In genomic region chr3:89321183-89322130, GRCm38 (mm10) we compare ENCODE assay signal across 8 mouse cellular contexts. TPM values are rescaled to one million over a fixed set of nuclear protein-coding genes. Genes with fewer than 3 reads are reported as not detected.
DNase-seq lines count a peak whose midpoint lies in the region; ATAC-seq and TF ChIP-seq lines count a peak whose summit lies in the region.

No protein-coding gene starts in this region.

- H3K4me3 ChIP-seq in heart, embryonic 13.5 days, result peak overlapping the region; percentile 70
- peak overlapping the region; percentile 51 for H3K4me3 ChIP-seq in hindbrain, embryonic 14.5 days (replicated peaks; ENCODE audit: low read length)
- peak overlapping the region; percentile 56 for H3K4me3 ChIP-seq in stomach, postnatal 0 days (ENCODE audit: low read depth, low read length)

- WGBS in heart, embryonic 13.5 days, result under 1% methylated on average over 64 of the region's 66 CpGs
- under 1% methylated on average over 60 of the region's 66 CpGs for WGBS in hindbrain, embryonic 14.5 days
- WGBS in stomach, postnatal 0 days, result 1% methylated on average over 64 of the region's 66 CpGs

- no peak overlapping the region for H3K27ac ChIP-seq in heart, embryonic 13.5 days (replicated peaks)
- peak overlapping the region; percentile 95 for H3K27ac ChIP-seq in hindbrain, embryonic 14.5 days
- no peak overlapping the region; the same call in 1 of the 2 replicates for H3K27ac ChIP-seq in stomach, postnatal 0 days (replicated peaks)

- TF ChIP-seq CTCF in stomach, postnatal 0 days (IDR thresholded peaks at IDR 0.05; ENCODE audit: low read depth), result no peak

- H3K27me3 ChIP-seq in heart, embryonic 13.5 days (replicated peaks), result peaks cover 77% of the 10 kb centered on the region
- peaks cover 12% of the 10 kb centered on the region; the same call in 1 of the 2 replicates for H3K27me3 ChIP-seq in hindbrain, embryonic 14.5 days (ENCODE audit: control insufficient read depth, insufficient read depth, low read length)
- no peaks in the 10 kb centered on the region for H3K27me3 ChIP-seq in stomach, postnatal 0 days (ENCODE audit: control insufficient read depth, insufficient read depth, low read length)

- peaks cover 40% of the 10 kb centered on the region for H3K4me1 ChIP-seq in heart, embryonic 13.5 days
- peaks cover 20% of the 10 kb centered on the region for H3K4me1 ChIP-seq in hindbrain, embryonic 14.5 days (replicated peaks; ENCODE audit: control insufficient read depth, insufficient read depth, low read length)
- H3K4me1 ChIP-seq in stomach, postnatal 0 days (replicated peaks; ENCODE audit: control insufficient read depth, insufficient read depth), result peaks cover 13% of the 10 kb centered on the region

- no peak for TF ChIP-seq EP300 in stomach, postnatal 0 days (optimal IDR thresholded peaks at IDR 0.05)

- no peak for DNase-seq in heart, postnatal 10 days
- DNase-seq in CD4-positive, CD25-positive, alpha-beta regulatory T cell, adult 2 months (ENCODE audit: low read depth, low spot score), result peak; percentile 63
- peak; percentile 50 for DNase-seq in embryo, embryonic 10.5 days (ENCODE audit: low spot score)
- DNase-seq in hindbrain, embryonic 14.5 days (ENCODE audit: low spot score), result no peak
- peak; percentile 61 for DNase-seq in mesoderm, embryonic 11.5 days (ENCODE audit: low read depth, low spot score)
- DNase-seq in stomach, postnatal 0 days (ENCODE audit: low spot score), result peak; percentile 42
- DNase-seq in layer of hippocampus, postnatal 14 days (ENCODE audit: low spot score in 2 of 2), result no peak

- ATAC-seq in heart, embryonic 13.5 days (ENCODE audit: extremely low read depth, insufficient number of reproducible peaks, low FRiP score, low TSS enrichment), result no peak
- peak; percentile 17 for ATAC-seq in hindbrain, embryonic 14.5 days (ENCODE audit: low FRiP score)
- ATAC-seq in stomach, postnatal 0 days (ENCODE audit: low FRiP score, low TSS enrichment), result no peak

- no peaks in the 10 kb centered on the region for H3K9me3 ChIP-seq in heart, embryonic 13.5 days
- H3K9me3 ChIP-seq in hindbrain, embryonic 14.5 days (ENCODE audit: control insufficient read depth, low read length), result no peaks in the 10 kb centered on the region
- no peaks in the 10 kb centered on the region for H3K9me3 ChIP-seq in stomach, postnatal 0 days (ENCODE audit: control insufficient read depth, low read length)

- intact Hi-C loops in heart, postnatal 10 days (cut with DNase I), result no loop called here

- no peaks in the 10 kb centered on the region for H3K36me3 ChIP-seq in heart, embryonic 13.5 days
- H3K36me3 ChIP-seq in hindbrain, embryonic 14.5 days (replicated peaks; ENCODE audit: control insufficient read depth, insufficient read depth), result no peaks in the 10 kb centered on the region
- H3K36me3 ChIP-seq in stomach, postnatal 0 days (ENCODE audit: control insufficient read depth, insufficient read depth, low read length), result no peaks in the 10 kb centered on the region

- H3K4me2 ChIP-seq in heart, embryonic 13.5 days, result peak overlapping the region; percentile 99
- peak overlapping the region; percentile 78 for H3K4me2 ChIP-seq in hindbrain, embryonic 14.5 days (replicated peaks)
- peak overlapping the region; percentile 99 for H3K4me2 ChIP-seq in stomach, postnatal 0 days (replicated peaks; ENCODE audit: low read depth)

- peak overlapping the region; percentile 80 for H3K9ac ChIP-seq in heart, embryonic 13.5 days
- peak overlapping the region; percentile 96 for H3K9ac ChIP-seq in hindbrain, embryonic 14.5 days
- peak overlapping the region; percentile 47 for H3K9ac ChIP-seq in stomach, postnatal 0 days (ENCODE audit: low read length)

RNA-seq across cellular contexts. Expression of gene Efna3, which starts 1.3 kb away (rescaled TPM):
- polyA plus RNA-seq in heart, embryonic 13.5 days (2015; fragmentation: Nextera tagmentation; extraction: Ambion mirVana), result 1.8 and 1.9 TPM in 2 replicates
- under 1 TPM in 1 of 2 experiments, not detected in 1; 0.17 TPM for total RNA-seq in heart, postnatal 10 days (2021)
- polyA plus RNA-seq in hindbrain, embryonic 14.5 days (2014; fragmentation: Nextera tagmentation; extraction: Ambion mirVana), result 62.5 and 70.3 TPM in 2 replicates
- 25.8 and 29.2 TPM in 2 replicates for polyA plus RNA-seq in stomach, postnatal 0 days (2015; fragmentation: Nextera tagmentation; extraction: Ambion mirVana)
- total RNA-seq in layer of hippocampus, postnatal 14 days (2021), result 10 to 100 TPM; 57.8 to 62.7 TPM

RNA-seq across cellular contexts. Expression of gene Efna4, which starts 16.4 kb away (rescaled TPM):
- polyA plus RNA-seq in heart, embryonic 13.5 days (2015; fragmentation: Nextera tagmentation; extraction: Ambion mirVana), result 9.9 and 10.2 TPM in 2 replicates
- 1 to 10 TPM; 1.9 to 2.2 TPM for total RNA-seq in heart, postnatal 10 days (2021)
- 4.4 and 4.9 TPM in 2 replicates for polyA plus RNA-seq in hindbrain, embryonic 14.5 days (2014; fragmentation: Nextera tagmentation; extraction: Ambion mirVana)
- polyA plus RNA-seq in stomach, postnatal 0 days (2015; fragmentation: Nextera tagmentation; extraction: Ambion mirVana), result 8.9 and 11.7 TPM in 2 replicates
- 1 to 10 TPM; 1.0 to 1.8 TPM for total RNA-seq in layer of hippocampus, postnatal 14 days (2021)

RNA-seq across cellular contexts. Expression of gene Adam15, which starts 28.3 kb away (rescaled TPM):
- 58.3 and 58.9 TPM in 2 replicates for polyA plus RNA-seq in heart, embryonic 13.5 days (2015; fragmentation: Nextera tagmentation; extraction: Ambion mirVana)
- total RNA-seq in heart, postnatal 10 days (2021), result 100 to 1,000 TPM; 101 to 118 TPM
- 40.8 and 44.0 TPM in 2 replicates for polyA plus RNA-seq in hindbrain, embryonic 14.5 days (2014; fragmentation: Nextera tagmentation; extraction: Ambion mirVana)
- 43.0 and 44.8 TPM in 2 replicates for polyA plus RNA-seq in stomach, postnatal 0 days (2015; fragmentation: Nextera tagmentation; extraction: Ambion mirVana)
- 100 to 1,000 TPM; 114 to 115 TPM for total RNA-seq in layer of hippocampus, postnatal 14 days (2021)

RNA-seq across cellular contexts. Expression of gene Dcst2, which starts 40.3 kb away (rescaled TPM):
- 0.08 TPM in 1 of 2 replicates, not detected in the other for polyA plus RNA-seq in heart, embryonic 13.5 days (2015; fragmentation: Nextera tagmentation; extraction: Ambion mirVana)
- under 1 TPM in 1 of 2 experiments, not detected in 1; 0.26 TPM for total RNA-seq in heart, postnatal 10 days (2021)
- 0.12 and 0.21 TPM in 2 replicates for polyA plus RNA-seq in hindbrain, embryonic 14.5 days (2014; fragmentation: Nextera tagmentation; extraction: Ambion mirVana)
- 0.33 and 0.41 TPM in 2 replicates for polyA plus RNA-seq in stomach, postnatal 0 days (2015; fragmentation: Nextera tagmentation; extraction: Ambion mirVana)
- under 1 TPM; 0.41 to 0.76 TPM for total RNA-seq in layer of hippocampus, postnatal 14 days (2021)

RNA-seq across cellular contexts. Expression of gene Efna1, which starts 40.5 kb away (rescaled TPM):
- polyA plus RNA-seq in heart, embryonic 13.5 days (2015; fragmentation: Nextera tagmentation; extraction: Ambion mirVana), result 33.3 and 38.4 TPM in 2 replicates
- total RNA-seq in heart, postnatal 10 days (2021), result 10 to 100 TPM; 48.8 to 57.5 TPM
- polyA plus RNA-seq in hindbrain, embryonic 14.5 days (2014; fragmentation: Nextera tagmentation; extraction: Ambion mirVana), result 9.4 and 10.8 TPM in 2 replicates
- polyA plus RNA-seq in stomach, postnatal 0 days (2015; fragmentation: Nextera tagmentation; extraction: Ambion mirVana), result 34.8 and 36.6 TPM in 2 replicates
- 1 to 10 TPM; 6.4 TPM for total RNA-seq in layer of hippocampus, postnatal 14 days (2021)

Comparison
In these comparisons a context has a peak if more than half of its experiments do, and no peak if none do; other contexts are left out.
1. DNase-seq: peak in CD4-positive, CD25-positive, alpha-beta regulatory T cell, adult 2 months (single experiment), embryo, embryonic 10.5 days (single experiment), mesoderm, embryonic 11.5 days (single experiment) and stomach, postnatal 0 days (single experiment); none in heart, postnatal 10 days (0 of 2), hindbrain, embryonic 14.5 days (single experiment) and layer of hippocampus, postnatal 14 days (0 of 2).
2. Peak in every context shown above with its lines, with median percentiles within 50 percentile points of each other: H3K4me2 ChIP-seq, H3K4me3 ChIP-seq and H3K9ac ChIP-seq.